Mouse (Mus musculus) liver, embryonic 14.5 days (tissue): ENCODE results near the gene Mrpl45.

Experiments used
- CTCF ChIP-seq: IDR thresholded peaks from 2 replicates; pipeline ENCODE4 v1.5.1; 2016; ENCODE audit warnings: antibody characterized with exemption, low read depth, control low read depth
- EP300 ChIP-seq: IDR thresholded peaks from 2 replicates; pipeline ENCODE4 v1.6.1; 2016; ENCODE audit warnings: antibody characterized with exemption, low read depth

GRCm38 (mm10) chr11:97333896-97334295 lies 18.4 kb downstream of the Mrpl45 start:
- TF ChIP-seq CTCF (no peak), EP300 (no peak)
